Mouse (Mus musculus): ENCODE results near the gene App.

App gene

DNA sequence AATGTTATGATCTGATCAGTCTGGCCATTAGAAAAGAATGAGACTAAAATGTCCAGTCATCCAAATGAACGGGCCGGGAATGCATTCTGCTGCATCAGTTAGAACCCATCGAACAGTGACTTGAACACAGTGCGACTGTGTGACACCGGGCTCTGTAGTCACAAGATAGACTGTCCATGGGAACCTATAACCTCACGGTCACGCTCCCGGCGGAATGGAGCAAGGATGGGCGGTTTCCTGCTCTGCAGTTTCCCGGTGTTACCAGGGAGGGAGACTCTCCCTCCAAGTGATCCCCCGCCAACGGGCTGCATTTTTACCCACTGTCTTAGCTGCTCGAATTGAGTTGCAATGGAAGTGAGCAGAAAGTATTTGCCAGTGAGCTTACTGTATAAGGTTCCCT lies 87.3 kb downstream of the App start:
- DNase-seq (ENCODE audit: low read depth in 1 of 2, low spot score in 2 of 2), result no peak

DNA sequence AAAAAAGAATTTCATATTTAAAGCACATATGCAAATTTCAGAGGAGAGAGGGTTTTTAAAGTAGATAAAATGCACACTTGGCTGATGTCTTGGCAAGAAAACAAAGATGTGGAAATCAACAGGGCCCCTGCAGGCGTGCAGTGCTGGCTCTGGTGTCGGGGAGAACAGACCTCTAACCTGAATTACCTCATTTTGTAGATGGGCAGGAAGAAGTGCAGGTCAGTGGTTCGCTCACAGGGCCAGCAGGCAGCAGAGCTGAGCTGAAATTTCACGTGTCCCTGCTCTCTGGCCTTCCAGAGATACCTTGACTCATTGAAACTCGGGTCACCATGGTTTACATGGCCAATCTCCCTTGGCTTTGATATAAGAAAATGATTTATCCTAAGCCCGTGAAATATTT lies 87.7 kb downstream of the App start:
- no peak for DNase-seq (ENCODE audit: low read depth in 1 of 2, low spot score in 2 of 2)

DNA sequence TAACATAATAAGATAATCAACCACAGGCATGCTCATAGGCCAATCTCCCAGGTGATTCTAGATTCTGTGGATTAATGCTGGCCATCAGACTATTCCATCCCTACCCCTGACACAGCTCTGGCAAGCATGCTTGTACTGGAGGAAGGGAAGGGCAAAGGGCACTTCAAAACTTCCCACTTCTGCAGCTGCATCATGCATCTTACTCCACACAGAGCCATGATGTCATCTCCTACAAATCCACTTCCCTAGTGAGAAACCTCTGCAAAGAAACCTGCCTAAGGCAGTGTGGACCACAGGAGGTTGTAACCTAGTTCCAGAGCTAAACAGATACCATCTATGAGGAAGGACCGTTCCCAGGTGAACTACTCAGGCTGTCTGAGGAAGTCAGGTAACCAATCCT lies 89.4 kb downstream of the App start:
- no peak for DNase-seq (ENCODE audit: low read depth in 1 of 2, low spot score in 2 of 2)

DNA sequence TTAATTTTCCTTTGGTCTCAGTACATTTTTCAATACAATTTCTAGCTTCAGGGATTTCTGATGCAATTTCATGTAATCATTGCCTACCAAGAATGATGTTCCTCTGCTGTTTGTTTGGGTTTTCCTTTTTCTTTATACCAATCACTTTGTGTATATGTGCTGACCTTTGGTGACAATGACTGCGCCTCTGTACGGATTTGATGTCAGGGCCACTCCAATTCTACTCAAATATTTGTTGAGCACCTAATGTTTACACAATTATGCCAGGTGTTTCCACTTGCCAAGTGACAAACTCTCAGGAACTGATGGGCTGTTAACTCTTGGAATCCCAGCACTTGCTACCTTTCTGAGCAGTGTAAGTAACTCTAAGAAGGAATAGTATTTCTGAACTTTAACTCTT lies 98.2 kb downstream of the App start:
- DNase-seq (ENCODE audit: low read depth in 1 of 2, low spot score in 2 of 2), result no peak

DNA sequence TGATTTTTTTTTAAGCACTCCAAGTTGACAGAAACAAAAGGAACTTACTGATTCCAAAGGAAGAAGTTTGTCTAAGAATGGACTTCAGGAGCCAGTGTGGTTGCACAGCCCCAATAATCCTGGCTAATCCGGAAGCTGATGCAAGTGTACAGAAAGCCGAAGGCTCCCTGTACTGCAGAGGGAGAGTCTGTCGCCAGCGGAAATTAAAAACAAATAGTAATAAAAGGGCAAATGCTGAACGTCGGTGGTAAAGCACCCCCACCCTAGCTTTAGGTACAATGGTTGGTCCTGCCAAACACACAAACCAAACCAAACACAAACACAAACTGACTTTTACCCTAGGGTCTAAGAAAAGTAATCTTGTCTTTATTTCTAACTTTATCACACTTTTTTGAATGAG lies 98.7 kb downstream of the App start:
- DNase-seq (ENCODE audit: low read depth in 1 of 2, low spot score in 2 of 2), result no peak

DNA sequence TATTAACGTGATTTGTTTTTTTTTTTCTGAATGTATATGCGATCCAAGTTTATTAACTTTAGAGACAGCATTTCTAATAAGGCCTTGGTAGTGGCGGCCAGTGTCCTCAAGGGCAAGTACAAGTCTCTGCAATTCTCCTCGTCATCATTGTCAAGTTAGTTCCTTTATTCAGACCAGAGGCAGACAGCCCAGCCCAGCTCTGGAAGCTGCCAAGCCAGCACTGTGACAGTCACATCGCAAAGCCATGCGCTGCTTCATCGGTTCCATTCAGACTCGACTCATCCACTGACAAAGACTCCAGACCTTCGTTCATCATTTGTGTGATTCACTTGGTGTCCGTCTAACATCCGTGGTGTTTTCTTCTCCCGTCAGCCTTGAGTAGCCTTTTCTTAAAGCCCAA lies 100.9 kb downstream of the App start:
- DNase-seq (ENCODE audit: low read depth in 1 of 2, low spot score in 2 of 2), result peak; percentile 33 to 47

DNA sequence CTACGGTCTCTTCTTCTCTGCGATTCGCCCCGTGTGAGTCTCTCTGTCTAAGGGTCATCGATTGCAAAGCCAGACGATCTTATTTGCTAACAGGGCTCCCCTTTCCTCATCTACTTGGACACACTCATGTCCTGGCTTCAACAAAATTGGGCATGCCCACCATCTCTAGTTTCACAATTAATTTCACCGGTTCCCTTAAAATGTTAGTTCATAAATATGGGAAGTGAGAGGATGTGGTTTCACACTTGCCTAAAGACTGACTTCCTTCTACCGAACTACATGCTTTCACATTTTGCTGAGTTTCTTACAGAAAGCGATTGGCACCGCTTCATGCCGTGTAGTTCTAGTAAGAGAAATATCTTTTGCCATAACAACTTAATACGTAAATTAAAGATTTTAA lies 101.8 kb downstream of the App start:
- peak; percentile 43 to 56 for DNase-seq (ENCODE audit: low read depth in 1 of 2, low spot score in 2 of 2)

DNA sequence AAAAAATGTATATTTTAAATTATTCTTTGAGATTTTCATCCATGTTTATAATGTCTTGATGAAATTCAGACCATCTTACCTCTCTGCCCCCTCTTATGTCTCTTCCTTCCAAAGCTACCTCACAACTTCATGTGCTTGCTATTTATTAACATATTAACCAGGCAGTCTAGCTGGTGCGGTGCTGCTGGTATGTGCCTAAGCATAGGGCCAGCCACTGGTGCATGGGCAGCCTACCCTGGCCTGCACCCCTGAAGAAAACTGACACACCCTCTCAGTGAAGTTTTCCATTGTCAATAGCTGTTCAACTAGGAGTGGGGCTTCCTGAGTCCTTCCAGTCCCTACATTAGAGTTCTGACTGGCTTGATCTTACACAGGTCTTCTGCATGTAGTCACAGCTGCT lies 102.3 kb downstream of the App start:
- no peak for DNase-seq (ENCODE audit: low read depth in 1 of 2, low spot score in 2 of 2)

DNA sequence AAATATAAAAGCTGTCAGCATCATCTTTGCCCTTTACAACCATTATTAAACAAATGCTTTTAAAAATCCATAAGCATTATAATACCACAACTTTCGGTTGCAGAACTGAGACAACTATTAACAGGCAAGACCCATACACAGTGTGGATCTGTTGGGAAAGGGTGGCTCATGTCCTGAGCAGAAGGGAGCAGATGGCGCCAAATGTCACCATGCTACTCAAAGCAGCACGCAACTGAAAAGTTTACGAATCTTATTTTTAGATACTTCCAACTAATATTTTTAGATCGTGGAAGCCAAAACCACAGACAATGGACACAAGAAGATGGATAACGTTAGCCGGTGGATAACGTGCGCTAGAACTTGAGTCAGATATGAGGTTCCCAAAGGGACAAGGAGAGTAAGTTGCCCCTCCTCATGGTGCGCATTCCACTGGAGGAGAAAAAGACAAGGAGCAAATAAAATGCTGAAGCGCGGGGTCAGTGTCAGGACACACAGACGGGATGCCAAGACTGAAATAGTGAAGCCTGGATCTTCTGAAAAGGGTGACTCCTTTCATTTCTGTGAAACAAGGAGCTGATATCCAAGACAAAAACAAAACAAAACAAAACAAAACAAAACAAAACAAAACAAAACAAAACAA lies 106.2 kb downstream of the App start:
- no peak for DNase-seq (ENCODE audit: low read depth in 1 of 2, low spot score in 2 of 2)

DNA sequence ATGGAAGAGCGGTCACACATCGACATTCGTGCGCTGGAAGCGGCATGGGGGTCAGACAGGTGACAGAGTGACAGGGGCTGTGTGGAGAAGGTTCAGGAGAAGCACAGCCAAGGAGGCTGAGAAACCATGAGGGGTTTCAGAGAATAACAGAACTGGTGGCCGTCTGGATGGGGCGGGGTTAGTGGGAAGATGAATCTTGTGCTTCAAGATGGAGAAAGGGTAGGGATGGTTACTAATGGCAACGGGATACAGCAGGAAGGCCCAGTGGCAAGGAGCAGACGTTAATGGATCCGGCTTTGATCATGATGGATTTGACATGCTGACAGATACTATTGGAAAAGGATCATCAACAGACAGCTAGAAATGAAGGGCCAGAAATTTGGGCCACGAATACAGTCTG lies 107.3 kb downstream of the App start:
- DNase-seq (ENCODE audit: low read depth in 1 of 2, low spot score in 2 of 2), result no peak

DNA sequence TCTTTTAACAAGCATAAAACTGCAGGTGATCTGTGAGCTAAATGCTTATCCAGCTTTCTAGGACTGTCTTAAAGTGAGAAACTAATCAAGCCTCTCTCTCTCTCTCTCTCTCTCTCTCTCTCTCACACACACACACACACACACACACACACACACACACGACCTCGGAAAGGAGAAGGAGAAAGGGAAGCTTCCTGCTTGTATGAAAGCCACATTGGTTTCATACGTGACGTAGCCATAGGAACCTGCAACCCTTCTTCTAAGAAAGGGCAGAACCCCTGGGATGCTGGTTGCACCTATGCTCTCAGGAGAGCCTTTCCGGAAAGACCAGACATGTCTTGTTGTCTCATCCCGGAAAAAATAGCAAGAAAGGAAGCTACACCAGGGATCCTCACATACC lies 108.8 kb downstream of the App start:
- DNase-seq (ENCODE audit: low read depth in 1 of 2, low spot score in 2 of 2), result no peak

DNA sequence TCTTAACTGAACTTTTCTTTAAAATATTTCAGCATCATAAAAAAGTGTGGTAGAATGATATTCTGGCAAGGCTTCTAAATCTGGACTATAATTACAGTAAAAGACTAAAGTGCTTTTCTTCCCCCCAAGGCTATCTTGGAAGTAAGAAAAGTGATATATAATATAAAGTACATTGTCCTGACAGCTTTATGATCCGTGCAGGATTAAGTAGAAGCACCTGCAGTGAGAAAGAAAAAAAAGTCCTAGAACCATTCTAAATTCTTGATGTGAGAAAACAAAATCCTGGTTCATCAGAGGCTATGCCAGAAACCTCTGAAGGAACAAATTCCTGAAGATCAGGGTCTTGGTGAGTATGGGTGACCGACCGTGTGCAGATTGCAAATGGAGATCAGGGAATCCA lies 110.8 kb downstream of the App start:
- no peak for DNase-seq (ENCODE audit: low read depth in 1 of 2, low spot score in 2 of 2)

DNA sequence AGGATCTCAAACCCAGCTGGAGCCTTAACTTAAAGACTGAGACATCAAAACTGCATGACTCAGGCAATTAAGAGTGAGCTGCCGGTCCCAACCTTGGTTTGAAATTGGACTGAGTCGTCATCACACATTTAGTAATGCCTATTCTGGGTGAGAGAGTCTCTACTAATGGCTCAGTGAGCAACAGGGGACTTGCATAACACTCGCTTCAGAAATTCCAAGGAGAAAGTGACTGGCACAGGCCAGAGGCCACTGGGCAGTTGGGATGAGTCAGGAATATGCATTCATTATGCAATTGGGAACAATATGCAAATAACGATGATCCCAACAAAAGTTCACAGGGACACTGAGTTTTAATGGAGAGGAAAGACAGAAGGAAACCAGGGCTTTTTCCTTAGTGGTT lies 111.8 kb downstream of the App start:
- DNase-seq (ENCODE audit: low read depth in 1 of 2, low spot score in 2 of 2), result no peak

DNA sequence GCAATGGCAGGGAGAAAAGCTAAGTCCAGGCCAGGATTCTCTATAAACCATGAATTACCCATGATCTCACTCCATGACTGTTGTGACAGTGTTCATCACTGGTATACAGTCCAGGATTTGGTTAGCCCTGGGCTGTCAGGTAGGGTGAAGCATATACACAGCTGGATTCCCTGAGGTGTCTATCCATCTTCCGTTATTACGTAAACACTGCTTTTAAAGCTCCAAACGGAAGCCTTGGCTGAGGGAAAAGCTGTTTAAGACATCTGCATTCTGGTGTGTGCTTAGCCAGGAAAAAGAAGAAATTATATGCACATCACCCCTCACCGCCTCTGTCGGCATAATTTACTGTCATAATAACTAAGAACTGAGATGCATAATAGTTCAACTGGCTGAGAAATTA lies 115.4 kb downstream of the App start:
- no peak for DNase-seq (ENCODE audit: low read depth in 1 of 2, low spot score in 2 of 2)

DNA sequence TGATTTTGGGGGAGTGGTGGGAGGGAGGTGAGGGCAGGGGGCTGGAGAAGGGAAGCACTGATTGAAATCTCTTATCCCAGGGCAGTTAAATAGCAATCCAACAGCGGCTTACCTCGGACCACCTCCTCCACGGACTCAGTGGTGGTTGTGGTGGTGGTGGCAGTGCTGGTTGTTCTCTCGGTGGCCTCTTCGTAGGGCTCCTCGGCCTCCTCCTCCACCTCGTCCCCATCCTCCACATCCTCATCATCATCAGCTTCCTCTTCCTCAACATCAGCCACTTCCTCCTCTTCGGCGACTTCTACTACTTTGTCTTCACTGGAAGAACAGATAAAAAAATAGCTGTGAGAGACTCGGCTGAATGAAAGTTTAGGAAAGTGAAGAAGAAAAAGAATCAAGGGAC lies 117.4 kb downstream of the App start:
- DNase-seq (ENCODE audit: low read depth in 1 of 2, low spot score in 2 of 2), result no peak

DNA sequence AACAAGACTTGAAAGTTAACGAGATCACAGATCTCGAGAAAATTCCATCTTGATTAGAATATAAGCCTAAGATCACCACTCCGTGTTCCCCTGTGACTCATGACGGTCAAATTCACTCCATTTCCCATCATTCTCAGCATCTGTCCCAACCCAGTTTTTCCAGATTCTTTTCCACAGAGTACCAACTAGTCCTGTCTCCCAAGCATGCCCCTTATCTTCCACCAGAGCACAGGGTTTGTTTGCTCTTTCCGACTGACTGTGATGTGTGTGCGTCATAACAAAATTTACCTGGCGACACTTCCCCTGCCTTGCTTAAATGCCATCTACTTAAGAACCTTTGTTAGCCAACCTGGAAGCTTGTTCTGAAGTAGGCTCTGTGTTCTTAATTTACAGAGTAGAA lies 119.6 kb downstream of the App start:
- DNase-seq (ENCODE audit: low read depth in 1 of 2, low spot score in 2 of 2), result no peak

DNA sequence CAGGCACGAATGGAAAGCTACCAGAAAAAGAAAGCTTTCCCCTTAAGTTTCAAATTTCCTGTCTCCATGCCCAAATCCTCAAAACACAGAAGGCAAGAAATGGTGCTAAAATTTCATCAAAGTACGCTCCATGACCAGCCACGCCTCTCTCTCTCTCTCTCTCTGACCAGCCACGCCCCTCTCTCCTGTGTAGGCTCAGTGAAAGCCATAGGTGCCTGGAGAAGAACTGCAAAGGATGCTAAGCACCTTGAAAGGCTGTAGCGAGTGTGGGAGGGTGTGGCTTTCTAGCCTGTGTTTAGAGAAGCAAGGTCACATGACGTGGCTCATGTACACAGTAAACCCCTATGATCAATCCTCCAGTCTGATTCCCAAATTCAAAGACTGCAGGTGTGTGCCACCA lies 126.3 kb downstream of the App start:
- DNase-seq (ENCODE audit: low read depth in 1 of 2, low spot score in 2 of 2), result no peak

DNA sequence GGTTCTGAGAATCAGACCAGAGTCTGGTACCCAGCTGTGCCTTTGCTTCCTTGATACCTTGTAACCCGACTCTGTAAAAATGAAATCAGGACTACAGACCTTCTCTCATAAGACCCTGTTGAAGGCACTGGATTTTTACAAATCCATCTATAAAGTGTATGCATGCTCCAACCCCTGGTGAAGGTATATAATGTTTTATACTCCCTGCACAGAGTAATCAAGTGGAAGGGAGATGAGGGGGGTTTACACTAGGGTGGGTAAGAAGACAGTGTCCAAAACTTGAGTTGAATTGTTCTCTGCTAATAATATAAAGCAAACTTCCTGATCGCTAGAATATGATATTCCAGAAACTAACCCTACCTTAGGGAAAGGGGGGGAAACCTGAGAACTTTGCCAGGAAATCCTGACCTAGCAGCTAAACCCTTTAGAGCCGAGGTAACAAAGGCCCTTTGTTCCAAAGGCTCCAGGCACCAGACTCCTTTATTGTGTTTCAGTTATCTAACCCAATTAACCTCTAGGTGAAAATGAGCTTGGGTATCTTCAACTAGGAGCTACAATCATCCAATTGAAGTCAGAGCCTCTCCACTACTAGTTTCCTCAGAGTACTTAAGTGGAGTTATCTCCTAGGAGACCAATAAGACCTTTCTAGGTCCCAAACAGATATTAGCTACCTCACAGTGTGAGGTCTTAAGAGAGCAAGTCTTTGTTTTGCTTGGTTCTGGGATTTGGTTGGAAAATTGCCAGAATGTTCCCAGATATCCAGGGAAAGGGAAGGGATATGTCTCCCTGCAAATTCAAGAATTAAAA lies 132.2 kb downstream of the App start:
- DNase-seq (ENCODE audit: low read depth in 1 of 2, low spot score in 2 of 2), result no peak

DNA sequence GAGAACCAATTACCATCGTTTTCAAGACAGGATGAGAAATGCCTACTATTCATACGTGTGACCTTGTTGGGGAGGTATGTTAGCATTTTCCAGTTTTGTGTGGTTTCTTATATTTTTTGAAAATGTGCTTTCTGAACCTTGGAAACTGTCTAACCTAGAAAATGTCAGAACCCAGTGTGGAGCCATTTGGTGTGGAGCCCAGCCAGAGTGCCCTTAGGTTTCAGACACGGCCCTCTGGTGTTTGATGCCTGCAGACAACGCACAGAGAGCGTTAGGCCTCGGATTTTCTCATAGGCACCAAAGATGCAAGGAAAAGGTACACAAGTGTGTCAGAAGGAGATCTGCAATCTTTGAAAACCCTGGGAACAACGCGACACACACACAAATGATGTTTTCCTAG lies 134.8 kb downstream of the App start:
- no peak for DNase-seq (ENCODE audit: low read depth in 1 of 2, low spot score in 2 of 2)

DNA sequence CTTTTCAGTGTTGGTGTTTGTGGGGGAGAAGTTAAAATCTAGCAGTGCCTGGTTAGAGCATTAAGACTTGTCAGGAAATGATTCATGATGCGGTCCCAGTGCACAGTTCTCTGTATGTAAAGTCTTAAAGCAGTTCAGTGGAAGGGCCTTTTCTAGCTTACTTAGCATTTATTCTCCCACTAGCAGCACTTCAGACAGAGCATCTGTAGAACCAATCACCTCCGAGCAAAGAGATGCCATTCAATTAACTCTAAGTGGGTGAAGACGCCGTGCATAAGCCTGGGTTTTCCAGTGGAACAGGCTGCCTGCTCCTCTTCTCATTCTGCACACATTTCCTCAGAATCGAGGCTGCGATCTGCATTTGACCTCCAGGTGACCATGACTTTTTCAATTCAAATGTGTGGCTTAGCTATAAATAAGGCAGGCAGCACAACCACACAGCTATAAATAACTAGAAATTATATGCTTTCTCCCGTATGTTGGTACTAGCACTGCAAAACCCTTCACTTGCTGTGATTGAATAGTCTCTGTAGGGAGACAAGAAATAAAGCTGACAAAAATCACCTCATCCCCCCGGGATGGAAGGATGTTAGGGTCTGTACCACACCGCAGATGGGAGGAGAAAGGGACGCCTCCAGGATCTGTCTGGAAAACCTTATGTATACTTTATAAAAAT lies 135.5 kb downstream of the App start:
- DNase-seq (ENCODE audit: low read depth in 1 of 2, low spot score in 2 of 2), result no peak

DNA sequence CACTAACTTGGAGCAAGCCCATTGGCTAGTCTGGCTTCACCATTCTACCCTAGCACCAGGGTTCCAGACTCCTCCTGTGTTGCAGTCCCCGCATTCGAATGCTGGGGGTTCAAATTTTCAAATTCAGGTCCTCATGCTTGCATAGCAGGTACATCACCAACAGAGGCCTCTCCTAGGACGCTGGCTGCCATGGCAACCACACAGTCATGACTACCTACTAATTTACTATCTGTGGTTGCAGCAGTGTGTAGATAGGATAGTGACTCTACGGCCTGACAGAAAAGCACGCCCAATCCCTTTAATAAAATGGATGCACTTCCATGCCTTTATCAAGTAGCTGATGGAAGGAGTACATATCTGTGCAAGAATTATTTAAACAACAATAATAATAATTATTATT lies 137.8 kb downstream of the App start:
- DNase-seq (ENCODE audit: low read depth in 1 of 2, low spot score in 2 of 2), result no peak

DNA sequence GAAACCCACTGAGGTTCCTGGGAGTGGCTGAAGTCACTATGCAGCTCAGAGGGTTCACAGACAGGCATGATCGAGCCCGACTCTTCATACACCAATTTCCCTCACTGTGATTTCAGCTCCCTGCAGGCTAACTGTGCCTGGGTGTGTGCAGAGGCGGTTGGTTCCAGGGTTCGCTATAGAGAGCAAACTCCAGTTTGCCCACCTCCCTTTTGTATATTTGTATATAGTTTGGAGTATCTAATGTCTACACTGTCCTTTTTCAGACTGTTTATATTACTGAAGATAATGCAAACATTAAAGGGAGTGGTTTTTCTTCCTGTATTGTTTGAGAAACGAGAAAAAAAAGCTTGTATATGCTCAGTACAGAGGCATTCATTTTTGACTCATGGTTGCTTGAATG lies 139.8 kb downstream of the App start:
- DNase-seq (ENCODE audit: low read depth in 1 of 2, low spot score in 2 of 2), result no peak

DNA sequence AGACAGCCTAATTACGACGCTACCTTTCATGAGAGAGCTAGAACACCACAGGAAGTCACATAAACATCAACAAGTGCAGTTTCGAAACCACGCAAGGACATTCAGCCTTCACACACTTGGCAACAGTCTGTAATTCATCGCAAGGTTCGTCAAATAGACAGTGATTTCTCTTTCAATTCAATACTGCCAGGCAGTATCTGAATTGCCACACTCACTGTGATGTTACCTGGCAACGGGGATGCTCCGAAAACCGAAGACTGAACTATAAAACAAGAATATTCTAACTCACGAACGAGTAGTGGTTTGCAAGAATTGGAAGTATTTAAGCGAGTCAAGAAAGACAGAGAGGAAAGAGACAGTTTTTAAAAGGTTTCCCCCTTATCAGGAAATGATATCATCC lies 142.8 kb downstream of the App start:
- no peak for DNase-seq (ENCODE audit: low read depth in 1 of 2, low spot score in 2 of 2)

Measured in monocyte, adult 2 months (primary cell).